Mouse (Mus musculus): ENCODE results near the gene Gm10306. TPM values are rescaled to one million over a fixed set of nuclear protein-coding genes. Genes with fewer than 3 reads are reported as not detected.

The Gm10306 gene
- not detected in 2 replicates for polyA plus RNA-seq (2014; fragmentation: Nextera tagmentation; extraction: Ambion mirVana)

DNA sequence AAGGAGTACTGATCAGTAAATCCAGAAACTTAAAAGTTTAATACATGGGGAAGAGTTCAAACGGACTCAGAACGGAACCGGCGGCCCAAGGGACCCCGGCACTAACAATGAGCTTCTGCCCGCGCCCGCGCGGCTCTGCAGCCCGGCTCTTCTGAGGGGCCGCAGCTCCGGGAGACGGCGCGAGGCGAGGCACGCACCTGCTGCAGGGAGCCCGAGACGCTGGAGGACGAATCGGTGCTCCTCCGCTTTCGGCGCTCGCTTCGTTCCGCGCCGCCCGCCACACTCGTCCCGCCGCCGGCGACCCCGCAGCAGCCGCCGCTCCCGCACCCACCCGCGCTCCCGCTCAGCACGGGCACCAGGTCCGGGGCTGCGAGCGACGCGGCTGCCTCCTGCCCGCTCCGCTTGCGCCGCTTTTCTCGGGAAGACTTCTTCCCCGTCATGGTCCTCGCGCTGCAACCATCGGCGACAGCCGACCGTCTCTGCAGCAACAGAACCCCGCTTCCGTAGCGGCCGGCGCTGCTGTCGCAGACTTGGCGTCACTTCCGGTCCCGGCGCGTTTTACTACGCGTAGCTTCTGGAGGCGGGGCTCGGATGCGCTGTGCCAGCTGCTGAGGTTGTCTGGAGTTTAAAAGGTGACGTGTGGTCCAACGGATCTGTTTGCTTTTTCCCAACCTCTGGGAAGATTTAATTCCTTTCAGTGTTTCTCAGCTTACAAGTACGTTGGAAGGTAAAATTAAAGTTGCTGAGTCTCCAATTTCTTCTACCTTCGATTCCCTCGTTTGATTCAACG, at the start of gene Gm10306, which contains the start of gene Caap1:
TSS of gene Gm10306 (plus strand) at position 282 of the 790 bp plus-strand sequence.
TSS of gene Caap1 (minus strand) at position 532 of the 790 bp plus-strand sequence.
- H3K4me2 ChIP-seq: peak within 1 kb of the TSS; percentile 76
- 2% methylated on average over 82 of the region's 83 CpGs for WGBS
- H3K36me3 ChIP-seq (ENCODE audit: control insufficient read depth, insufficient read depth, low read length): no peaks in the 10 kb centered on the region
- DNase-seq (ENCODE audit: low spot score, missing footprints) (peak; percentile 100), ATAC-seq (ENCODE audit: low FRiP score) (peak; percentile 98)
- peak within 1 kb of the TSS; percentile 82 for H3K9ac ChIP-seq (ENCODE audit: low read length)
- peaks cover 9% of the 10 kb centered on the region for H3K4me1 ChIP-seq (ENCODE audit: control insufficient read depth, insufficient read depth, low read length)
- no peaks in the 10 kb centered on the region for H3K9me3 ChIP-seq (ENCODE audit: control insufficient read depth, low read length)
- peak within 1 kb of the TSS; percentile 69 for H3K4me3 ChIP-seq (ENCODE audit: low read depth, low read length)
- H3K27ac ChIP-seq (ENCODE audit: low read depth, low read length): peak within 1 kb of the TSS; percentile 17; the same call in 1 of the 2 replicates
- no peaks in the 10 kb centered on the region for H3K27me3 ChIP-seq (ENCODE audit: control insufficient read depth, insufficient read depth, low read length)

GRCm38 (mm10) chr4:94515366-94515765, 41.0 kb upstream of the Gm10306 start:
- Histone ChIP-seq H3K4me3 (ENCODE audit: low read depth, low read length) (no peak overlapping the region), H3K27me3 (ENCODE audit: control insufficient read depth, insufficient read depth, low read length) (no peaks in the 10 kb centered on the region), H3K36me3 (ENCODE audit: control insufficient read depth, insufficient read depth, low read length) (peaks cover 7% of the 10 kb centered on the region; the same call in 1 of the 2 replicates), H3K9me3 (ENCODE audit: control insufficient read depth, low read length) (no peaks in the 10 kb centered on the region), H3K27ac (ENCODE audit: low read depth, low read length) (no peak overlapping the region), H3K4me1 (ENCODE audit: control insufficient read depth, insufficient read depth, low read length) (no peaks in the 10 kb centered on the region), H3K9ac (ENCODE audit: low read length) (no peak overlapping the region), H3K4me2 (no peak overlapping the region)
- DNase-seq (ENCODE audit: low spot score, missing footprints): no peak
- 71% methylated on average over 3 of the region's 3 CpGs for WGBS
- ATAC-seq (ENCODE audit: low FRiP score): no peak

DNA sequence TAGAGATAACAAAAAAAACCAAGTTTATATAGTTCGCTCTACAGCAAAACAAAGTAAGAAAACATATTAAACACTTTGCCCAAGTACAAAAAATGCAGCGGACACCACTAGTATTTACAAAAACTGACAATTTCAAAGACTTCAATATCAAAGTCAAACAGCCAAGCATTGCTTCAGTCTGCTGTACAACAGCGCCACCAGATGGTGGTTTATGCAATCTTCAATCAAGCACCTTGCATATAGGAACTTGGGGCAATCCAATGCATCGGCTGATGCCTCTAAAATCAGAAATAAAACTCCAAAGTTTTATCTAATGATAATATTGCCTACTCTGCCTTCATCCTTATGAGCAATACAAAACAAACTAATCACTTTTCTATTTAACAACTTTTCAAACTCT, 38.7 kb upstream of the Gm10306 start:
- Histone ChIP-seq H3K27me3 (ENCODE audit: control insufficient read depth, insufficient read depth, low read length) (no peaks in the 10 kb centered on the region), H3K9me3 (ENCODE audit: control insufficient read depth, low read length) (no peaks in the 10 kb centered on the region), H3K36me3 (ENCODE audit: control insufficient read depth, insufficient read depth, low read length) (no peaks in the 10 kb centered on the region), H3K4me1 (ENCODE audit: control insufficient read depth, insufficient read depth, low read length) (no peaks in the 10 kb centered on the region), H3K9ac (ENCODE audit: low read length) (no peak overlapping the region), H3K4me2 (no peak overlapping the region), H3K4me3 (ENCODE audit: low read depth, low read length) (no peak overlapping the region), H3K27ac (ENCODE audit: low read depth, low read length) (no peak overlapping the region)
- ATAC-seq (ENCODE audit: low FRiP score) (peak; percentile 64; the same call in 1 of the 2 replicates), DNase-seq (ENCODE audit: low spot score, missing footprints) (peak; percentile 91)
- 65% methylated on average over 4 of the region's 4 CpGs for WGBS

- Histone ChIP-seq H3K4me3 (ENCODE audit: low read depth, low read length) (no peak overlapping the region), H3K9me3 (ENCODE audit: control insufficient read depth, low read length) (no peaks in the 10 kb centered on the region), H3K9ac (ENCODE audit: low read length) (no peak overlapping the region), H3K4me2 (no peak overlapping the region), H3K27me3 (ENCODE audit: control insufficient read depth, insufficient read depth, low read length) (no peaks in the 10 kb centered on the region), H3K27ac (ENCODE audit: low read depth, low read length) (no peak overlapping the region), H3K4me1 (ENCODE audit: control insufficient read depth, insufficient read depth, low read length) (no peaks in the 10 kb centered on the region), H3K36me3 (ENCODE audit: control insufficient read depth, insufficient read depth, low read length) (no peaks in the 10 kb centered on the region)
- DNase-seq (ENCODE audit: low spot score, missing footprints): peak; percentile 78
- no peak for ATAC-seq (ENCODE audit: low FRiP score)
Observed at GRCm38 (mm10) chr4:94523321-94523720, 33.0 kb upstream of the Gm10306 start.

GRCm38 (mm10) chr4:94529448-94529847, 26.9 kb upstream of the Gm10306 start:
- WGBS: 91% methylated on average over 1 of the region's 1 CpGs
- Histone ChIP-seq H3K36me3 (ENCODE audit: control insufficient read depth, insufficient read depth, low read length) (no peaks in the 10 kb centered on the region; the same call in 1 of the 2 replicates), H3K4me1 (ENCODE audit: control insufficient read depth, insufficient read depth, low read length) (no peaks in the 10 kb centered on the region), H3K9me3 (ENCODE audit: control insufficient read depth, low read length) (no peaks in the 10 kb centered on the region), H3K9ac (ENCODE audit: low read length) (no peak overlapping the region), H3K27me3 (ENCODE audit: control insufficient read depth, insufficient read depth, low read length) (no peaks in the 10 kb centered on the region), H3K27ac (ENCODE audit: low read depth, low read length) (no peak overlapping the region), H3K4me3 (ENCODE audit: low read depth, low read length) (no peak overlapping the region), H3K4me2 (no peak overlapping the region)
- ATAC-seq (ENCODE audit: low FRiP score) (no peak), DNase-seq (ENCODE audit: low spot score, missing footprints) (no peak)

- no peaks in the 10 kb centered on the region for H3K9me3 ChIP-seq (ENCODE audit: control insufficient read depth, low read length)
- H3K4me2 ChIP-seq: no peak overlapping the region
- no peak overlapping the region for H3K9ac ChIP-seq (ENCODE audit: low read length)
- ATAC-seq (ENCODE audit: low FRiP score) (no peak), DNase-seq (ENCODE audit: low spot score, missing footprints) (no peak)
- no peaks in the 10 kb centered on the region; the same call in 1 of the 2 replicates for H3K36me3 ChIP-seq (ENCODE audit: control insufficient read depth, insufficient read depth, low read length)
- H3K27ac ChIP-seq (ENCODE audit: low read depth, low read length): no peak overlapping the region
- no peaks in the 10 kb centered on the region for H3K4me1 ChIP-seq (ENCODE audit: control insufficient read depth, insufficient read depth, low read length)
- H3K4me3 ChIP-seq (ENCODE audit: low read depth, low read length): no peak overlapping the region
- no peaks in the 10 kb centered on the region for H3K27me3 ChIP-seq (ENCODE audit: control insufficient read depth, insufficient read depth, low read length)
Observed at GRCm38 (mm10) chr4:94533205-94533604, 23.1 kb upstream of the Gm10306 start.

GRCm38 (mm10) chr4:94543041-94543440, 13.3 kb upstream of the Gm10306 start:
- H3K9ac ChIP-seq (ENCODE audit: low read length): no peak overlapping the region
- H3K4me1 ChIP-seq (ENCODE audit: control insufficient read depth, insufficient read depth, low read length): no peaks in the 10 kb centered on the region
- H3K4me2 ChIP-seq: no peak overlapping the region
- no peak for ATAC-seq (ENCODE audit: low FRiP score)
- no peak overlapping the region for H3K4me3 ChIP-seq (ENCODE audit: low read depth, low read length)
- H3K36me3 ChIP-seq (ENCODE audit: control insufficient read depth, insufficient read depth, low read length): peaks cover 3% of the 10 kb centered on the region; the same call in 1 of the 2 replicates
- no peaks in the 10 kb centered on the region for H3K9me3 ChIP-seq (ENCODE audit: control insufficient read depth, low read length)
- H3K27me3 ChIP-seq (ENCODE audit: control insufficient read depth, insufficient read depth, low read length): no peaks in the 10 kb centered on the region
- peak; percentile 67 for DNase-seq (ENCODE audit: low spot score, missing footprints)
- 91% methylated on average over 4 of the region's 4 CpGs for WGBS
- no peak overlapping the region for H3K27ac ChIP-seq (ENCODE audit: low read depth, low read length)

GRCm38 (mm10) chr4:94544321-94544720, 12.0 kb upstream of the Gm10306 start:
- WGBS: 72% methylated on average over 7 of the region's 7 CpGs
- H3K27ac ChIP-seq (ENCODE audit: low read depth, low read length): no peak overlapping the region
- no peaks in the 10 kb centered on the region for H3K4me1 ChIP-seq (ENCODE audit: control insufficient read depth, insufficient read depth, low read length)
- no peak overlapping the region for H3K4me3 ChIP-seq (ENCODE audit: low read depth, low read length)
- no peaks in the 10 kb centered on the region for H3K27me3 ChIP-seq (ENCODE audit: control insufficient read depth, insufficient read depth, low read length)
- H3K4me2 ChIP-seq: no peak overlapping the region
- no peak overlapping the region for H3K9ac ChIP-seq (ENCODE audit: low read length)
- DNase-seq (ENCODE audit: low spot score, missing footprints) (no peak), ATAC-seq (ENCODE audit: low FRiP score) (no peak)
- H3K36me3 ChIP-seq (ENCODE audit: control insufficient read depth, insufficient read depth, low read length): peaks cover 3% of the 10 kb centered on the region; the same call in 1 of the 2 replicates
- no peaks in the 10 kb centered on the region for H3K9me3 ChIP-seq (ENCODE audit: control insufficient read depth, low read length)

- H3K4me1 ChIP-seq (ENCODE audit: control insufficient read depth, insufficient read depth, low read length): peaks cover 9% of the 10 kb centered on the region
- ATAC-seq (ENCODE audit: low FRiP score) (no peak), DNase-seq (ENCODE audit: low spot score, missing footprints) (no peak)
- H3K4me2 ChIP-seq: peak overlapping the region; percentile 76; the same call in 1 of the 2 replicates
- H3K36me3 ChIP-seq (ENCODE audit: control insufficient read depth, insufficient read depth, low read length): no peaks in the 10 kb centered on the region
- H3K4me3 ChIP-seq (ENCODE audit: low read depth, low read length): peak overlapping the region; percentile 69; the same call in 1 of the 2 replicates
- H3K27ac ChIP-seq (ENCODE audit: low read depth, low read length): no peak overlapping the region
- 89% methylated on average over 5 of the region's 5 CpGs for WGBS
- no peaks in the 10 kb centered on the region for H3K9me3 ChIP-seq (ENCODE audit: control insufficient read depth, low read length)
- H3K27me3 ChIP-seq (ENCODE audit: control insufficient read depth, insufficient read depth, low read length): no peaks in the 10 kb centered on the region
- no peak overlapping the region for H3K9ac ChIP-seq (ENCODE audit: low read length)
Observed at GRCm38 (mm10) chr4:94554955-94555494, 1.3 kb upstream of the Gm10306 start.

All from midbrain, embryonic 11.5 days (tissue).